ENCODE assay signal across 16 mouse cellular contexts in the genomic region with DNA sequence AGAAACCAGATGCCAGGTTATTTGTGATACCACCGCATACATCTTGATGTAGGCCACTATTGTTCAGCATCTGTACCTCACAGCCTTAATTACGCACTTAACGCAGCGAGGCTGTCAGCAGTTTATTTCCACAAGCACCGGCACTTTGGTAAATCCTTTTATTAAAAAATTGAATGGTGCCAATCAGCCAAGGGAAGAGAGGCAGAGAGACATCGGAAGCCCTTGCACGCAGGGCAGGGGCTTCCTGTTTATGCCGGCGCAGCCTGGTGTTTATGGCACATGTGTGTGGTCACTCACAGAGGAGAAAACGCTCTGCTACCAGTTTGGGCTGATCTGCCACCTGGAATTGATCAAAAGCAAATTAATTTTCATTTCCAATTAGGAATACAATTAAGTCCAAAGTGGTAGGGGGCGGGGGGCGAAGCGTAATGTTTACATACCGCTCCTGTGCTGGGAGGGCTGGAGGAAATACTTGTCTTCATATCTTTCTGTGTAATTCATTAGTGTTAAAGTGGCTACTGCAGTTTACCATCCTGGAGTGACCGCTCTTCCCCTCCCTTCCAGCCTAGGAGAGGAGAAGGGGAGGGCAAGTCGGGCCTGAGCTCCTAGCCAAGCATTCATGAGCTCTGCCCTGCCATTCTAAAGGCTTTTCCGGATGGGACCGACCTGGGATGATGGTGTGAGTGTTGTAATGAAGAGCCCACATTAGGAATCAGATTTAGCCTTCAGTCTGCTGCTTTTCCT.
DNase-seq lines count a peak whose midpoint lies in the region; ATAC-seq and TF ChIP-seq lines count a peak whose summit lies in the region.
"Had no signal": no experiment of that assay in that cellular context is flagged by ENCODE, and none has a peak within 500 bp of the region (broad histone marks: within the 10 kb centered on the region; RNA-seq: fewer than 3 reads in every experiment).

No protein-coding gene starts in this region.

- H3K36me3 ChIP-seq in kidney, postnatal 0 days (ENCODE audit: insufficient read depth, low read length): no peaks in the 10 kb centered on the region
- H3K36me3 ChIP-seq in kidney, adult 2 months (ENCODE audit: control insufficient read depth, insufficient read depth, low read length): no peaks in the 10 kb centered on the region
- no peaks in the 10 kb centered on the region for H3K36me3 ChIP-seq in embryonic facial prominence, embryonic 13.5 days
- no peaks in the 10 kb centered on the region for H3K36me3 ChIP-seq in limb, embryonic 10.5 days

- no peak for TF ChIP-seq POLR2A in kidney, adult 2 months (IDR thresholded peaks at IDR 0.05; ENCODE audit: low read depth, low read length)

- 35% methylated on average over 18 of the region's 18 CpGs for WGBS in kidney, postnatal 0 days
- WGBS in kidney, adult 2 months: 74% methylated on average over 18 of the region's 18 CpGs
- WGBS in embryonic facial prominence, embryonic 13.5 days: 28% methylated on average over 18 of the region's 18 CpGs
- WGBS in limb, embryonic 10.5 days: 21% methylated on average over 18 of the region's 18 CpGs

- no peak for ATAC-seq in kidney, postnatal 0 days (replicated peaks; ENCODE audit: low FRiP score, low read depth)
- ATAC-seq in embryonic facial prominence, embryonic 13.5 days (ENCODE audit: insufficient number of reproducible peaks, insufficient read depth, low FRiP score, low TSS enrichment, low read depth): no peak
- ATAC-seq: CD4-positive, CD25-positive, alpha-beta regulatory T cell, adult 4 months; Patski had no signal

- H3K9me3 ChIP-seq in kidney, postnatal 0 days (replicated peaks; ENCODE audit: low read length): no peaks in the 10 kb centered on the region
- no peaks in the 10 kb centered on the region for H3K9me3 ChIP-seq in embryonic facial prominence, embryonic 13.5 days
- H3K9me3 ChIP-seq in limb, embryonic 10.5 days (replicated peaks): no peaks in the 10 kb centered on the region

- DNase-seq in kidney, postnatal 0 days (ENCODE audit: low spot score): peak; percentile 57
- DNase-seq in kidney, adult 2 months: no peak
- DNase-seq in limb, embryonic 10.5 days (ENCODE audit: low spot score): peak; percentile 62
- DNase-seq in retina, embryonic 14.5 days (ENCODE audit: low spot score): peak; percentile 51
- DNase-seq in cerebellum, adult 9-11 months: no peak
- DNase-seq in left cerebral cortex, adult 8-10 months (ENCODE audit: low spot score in 2 of 2): no peak
- DNase-seq: cerebellum, postnatal 25 days; kidney, adult 18-20 months; layer of hippocampus, postnatal 36 days; right cerebral cortex, postnatal 14 days; thymus, postnatal 36 days had no signal

- no peak overlapping the region for H3K4me2 ChIP-seq in kidney, postnatal 0 days (ENCODE audit: low read length)
- H3K4me2 ChIP-seq in embryonic facial prominence, embryonic 13.5 days: 0 out of 2 replicates have a peak overlapping the region, but pooled peaks have one; percentile 28

- no peaks in the 10 kb centered on the region for H3K27me3 ChIP-seq in kidney, postnatal 0 days (ENCODE audit: insufficient read depth, low read length)
- no peaks in the 10 kb centered on the region for H3K27me3 ChIP-seq in kidney, adult 2 months (replicated peaks; ENCODE audit: control insufficient read depth, insufficient read depth, low read length)
- H3K27me3 ChIP-seq in embryonic facial prominence, embryonic 13.5 days: peaks cover 50% of the 10 kb centered on the region
- peaks cover 87% of the 10 kb centered on the region for H3K27me3 ChIP-seq in limb, embryonic 10.5 days (ENCODE audit: low read depth, poor library complexity, severe bottlenecking)
- H3K27me3 ChIP-seq: Patski had no signal

- H3K4me1 ChIP-seq in kidney, postnatal 0 days (replicated peaks; ENCODE audit: insufficient read depth, low read length): peaks cover 10% of the 10 kb centered on the region; the same call in 1 of the 2 replicates
- no peaks in the 10 kb centered on the region for H3K4me1 ChIP-seq in kidney, adult 2 months (ENCODE audit: control insufficient read depth, insufficient read depth, low read length)
- H3K4me1 ChIP-seq in embryonic facial prominence, embryonic 13.5 days: peaks cover 66% of the 10 kb centered on the region
- H3K4me1 ChIP-seq in limb, embryonic 10.5 days: peaks cover 71% of the 10 kb centered on the region

- no peak overlapping the region for H3K9ac ChIP-seq in kidney, postnatal 0 days (ENCODE audit: low read depth, low read length)
- H3K9ac ChIP-seq in embryonic facial prominence, embryonic 13.5 days: no peak overlapping the region
- H3K9ac ChIP-seq: liver, embryonic 14.5 days had no signal

- TF ChIP-seq CTCF in kidney, postnatal 0 days (IDR thresholded peaks at IDR 0.05; ENCODE audit: low read depth): no peak
- TF ChIP-seq CTCF in kidney, adult 2 months (conservative IDR thresholded peaks at IDR 0.05; ENCODE audit: insufficient read depth, insufficient read length, low read depth, low read length): no peak

- no peak overlapping the region for H3K4me3 ChIP-seq in kidney, postnatal 0 days (replicated peaks; ENCODE audit: low read depth, low read length)
- H3K4me3 ChIP-seq in kidney, adult 2 months (ENCODE audit: insufficient read depth, low read depth, low read length): no peak overlapping the region
- no peak overlapping the region for H3K4me3 ChIP-seq in embryonic facial prominence, embryonic 13.5 days
- H3K4me3 ChIP-seq in limb, embryonic 10.5 days: peak overlapping the region; percentile 24

- H3K27ac ChIP-seq in kidney, postnatal 0 days: no peak overlapping the region
- H3K27ac ChIP-seq in kidney, adult 2 months (ENCODE audit: insufficient read depth, low read depth, low read length): no peak overlapping the region
- H3K27ac ChIP-seq in embryonic facial prominence, embryonic 13.5 days: peak overlapping the region; percentile 33; the same call in 1 of the 2 replicates
- peak overlapping the region; percentile 50; the same call in 1 of the 2 replicates for H3K27ac ChIP-seq in limb, embryonic 10.5 days
- H3K27ac ChIP-seq: liver, embryonic 14.5 days; macrophage had no signal

Comparison
In these comparisons a context has a peak if more than half of its experiments do, and no peak if none do; other contexts are left out.
1. DNase-seq: peak in kidney, postnatal 0 days (single experiment), limb, embryonic 10.5 days (single experiment) and retina, embryonic 14.5 days (single experiment); none in kidney, adult 2 months (single experiment), cerebellum, adult 9-11 months (single experiment) and left cerebral cortex, adult 8-10 months (0 of 2).
2. H3K27ac ChIP-seq: peak in embryonic facial prominence, embryonic 13.5 days (single experiment) and limb, embryonic 10.5 days (single experiment); none in kidney, postnatal 0 days (single experiment) and kidney, adult 2 months (single experiment).